Mouse (Mus musculus) stomach, postnatal 0 days (tissue): ENCODE data around the gene Rragc.
A peak's percentile ranks its signal among the peaks of the same experiment; 100 is the strongest.

ENCODE experiments used
- CTCF ChIP-seq: IDR thresholded peaks from 2 replicates; pipeline ENCODE4 v1.5.1; 2016; ENCODE audit warnings: antibody characterized with exemption, low read depth, mild to moderate bottlenecking, moderate library complexity
- EP300 ChIP-seq: optimal IDR thresholded peaks from 2 replicates; pipeline ENCODE3; 2016; ENCODE audit warnings: antibody characterized with exemption

DNA sequence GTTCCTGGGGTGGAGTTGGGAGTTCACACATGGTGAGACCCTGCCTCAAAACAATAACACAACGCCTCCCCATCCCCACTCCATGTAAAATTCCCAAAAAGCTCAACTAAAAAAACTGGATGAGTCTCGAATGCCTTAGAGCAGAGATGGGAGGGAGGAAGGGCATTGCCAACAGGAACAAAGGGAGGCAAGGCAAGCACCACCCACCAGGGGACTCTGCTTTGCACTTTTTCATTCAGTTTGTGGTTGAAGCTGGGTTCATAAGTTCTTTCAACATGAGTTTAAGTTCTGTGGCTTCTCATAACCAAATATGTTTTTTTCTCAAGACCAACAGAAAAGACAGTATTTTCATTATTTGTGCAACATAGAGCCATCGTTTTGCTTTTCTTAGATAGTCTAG lies 13.8 kb upstream of the Rragc start:
- TF ChIP-seq CTCF: 0 out of 2 replicates have a peak, but pooled peaks have one; percentile 6
- no peak for TF ChIP-seq EP300
